Mouse (Mus musculus) c-Kit-positive CD71-positive TER-119-positive erythroid progenitor cells, embryonic 14.5 days (primary cell): ENCODE results near the gene Cryba4.

Source experiments
- DNase-seq: peaks from one replicate; pipeline ENCODE4 v3.0.0-alpha.2; 2013; ENCODE audit warnings: low spot score

Gene Cryba4

DNA sequence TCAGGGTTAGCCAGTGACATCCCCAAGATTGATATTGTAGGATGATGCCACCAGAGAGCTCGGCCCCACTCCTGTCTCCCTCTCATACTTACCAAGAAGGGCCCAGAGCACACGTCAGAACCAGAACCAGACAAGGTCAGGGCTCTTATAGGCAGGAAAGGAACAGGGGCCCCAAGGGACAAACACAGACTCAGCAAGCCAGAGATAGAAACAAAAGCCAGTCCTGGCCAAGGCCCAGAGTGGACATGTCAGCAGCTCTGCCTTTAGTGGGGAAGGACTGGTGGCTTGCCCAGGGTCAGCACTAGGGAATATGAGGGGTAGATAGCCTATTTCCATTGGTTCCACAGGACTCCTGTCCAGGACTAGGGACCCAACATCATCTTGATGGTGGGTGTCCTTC, at the start of gene Cryba4:
Gene Cryba4, minus strand, starts transcription at position 119 of the 400 bp plus-strand sequence.
- DNase-seq: no peak

DNA sequence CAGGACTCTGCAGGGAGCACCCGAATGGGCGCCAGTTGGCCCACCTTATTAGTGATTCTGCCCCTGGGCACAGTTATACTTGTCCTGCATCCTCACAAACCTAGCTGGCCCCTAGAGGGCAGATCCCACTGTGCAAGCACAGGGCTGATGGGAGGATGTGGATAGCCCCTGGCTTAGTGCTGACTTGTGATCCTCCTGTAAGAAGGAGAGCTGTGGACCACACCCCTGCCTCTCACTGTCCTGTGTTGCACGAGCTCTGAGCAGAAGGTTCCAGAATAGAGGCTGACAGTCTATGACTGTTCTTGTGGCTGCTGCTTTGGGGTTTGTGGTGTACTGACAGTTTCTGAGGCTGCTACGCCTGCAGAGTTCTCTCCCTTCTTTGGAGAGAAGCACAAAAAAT, 49.4 kb upstream of the Cryba4 start:
- DNase-seq: no peak

DNA sequence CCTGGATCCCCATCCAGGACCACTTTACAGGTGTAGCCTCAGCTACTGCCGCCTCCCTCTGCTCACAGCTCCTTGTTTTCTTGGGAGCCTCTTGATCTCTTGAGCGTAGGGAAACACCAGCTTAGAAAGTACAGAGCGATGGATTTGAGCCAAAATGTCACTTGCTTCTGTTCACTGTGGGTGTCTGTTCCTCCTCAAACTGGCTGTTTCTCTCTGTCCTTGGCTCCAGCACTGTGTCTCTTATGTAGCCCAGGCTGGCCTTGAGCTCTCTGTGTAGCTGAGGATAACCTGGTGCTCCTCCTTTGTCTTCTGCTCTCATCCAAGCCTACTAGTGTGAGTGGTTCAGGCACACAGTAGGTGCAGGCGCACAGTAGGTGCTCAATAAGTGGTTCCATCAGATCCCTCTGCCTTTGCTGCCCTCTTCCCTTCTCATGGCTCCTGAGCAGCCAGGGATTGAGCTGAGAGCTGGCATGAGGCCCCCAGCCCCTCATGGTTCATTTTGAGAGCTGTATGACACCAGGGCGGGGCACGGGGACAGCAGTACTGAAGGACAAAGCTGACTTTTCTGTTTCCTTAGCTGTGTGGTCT, 48.5 kb upstream of the Cryba4 start:
- no peak for DNase-seq

DNA sequence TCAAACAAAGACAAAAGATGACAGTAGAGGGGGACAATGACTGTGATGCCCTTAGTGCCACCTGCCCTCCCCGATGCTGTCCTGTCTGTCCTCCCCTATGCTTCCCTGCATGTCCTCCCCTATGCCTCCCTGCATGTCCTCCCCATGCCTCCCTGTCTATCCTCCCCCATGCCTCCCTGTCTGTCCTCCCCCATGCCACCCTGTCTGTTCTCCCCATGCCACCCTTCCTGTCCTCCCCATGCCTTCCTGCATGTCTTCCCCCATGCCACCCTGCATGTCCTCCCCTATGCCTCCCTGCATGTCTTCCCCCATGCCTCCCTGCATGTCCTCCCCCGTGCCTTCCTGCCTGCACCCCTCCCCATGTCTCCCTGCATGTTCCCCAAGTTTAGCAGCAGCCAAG, 47.8 kb upstream of the Cryba4 start:
- DNase-seq: no peak

DNA sequence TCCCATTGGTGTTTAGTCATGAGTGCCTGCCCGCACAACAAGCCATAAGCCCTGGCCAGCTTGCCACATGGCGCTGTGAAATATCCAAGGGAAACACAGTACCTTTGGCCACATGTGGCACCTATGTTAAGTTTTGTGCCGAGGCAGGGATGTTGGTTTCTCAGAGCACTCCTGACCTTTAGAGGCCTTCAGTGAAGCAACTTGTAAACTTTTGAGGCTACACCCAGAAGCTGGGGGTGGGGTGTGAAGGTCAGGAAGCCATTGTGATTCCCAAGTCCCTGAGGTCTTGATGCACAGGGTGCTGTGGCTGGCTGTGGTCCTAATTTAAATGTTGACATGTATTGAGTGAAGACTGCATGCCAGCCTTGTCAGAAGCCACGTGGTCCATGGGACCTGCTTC, 47.1 kb upstream of the Cryba4 start:
- DNase-seq: no peak

DNA sequence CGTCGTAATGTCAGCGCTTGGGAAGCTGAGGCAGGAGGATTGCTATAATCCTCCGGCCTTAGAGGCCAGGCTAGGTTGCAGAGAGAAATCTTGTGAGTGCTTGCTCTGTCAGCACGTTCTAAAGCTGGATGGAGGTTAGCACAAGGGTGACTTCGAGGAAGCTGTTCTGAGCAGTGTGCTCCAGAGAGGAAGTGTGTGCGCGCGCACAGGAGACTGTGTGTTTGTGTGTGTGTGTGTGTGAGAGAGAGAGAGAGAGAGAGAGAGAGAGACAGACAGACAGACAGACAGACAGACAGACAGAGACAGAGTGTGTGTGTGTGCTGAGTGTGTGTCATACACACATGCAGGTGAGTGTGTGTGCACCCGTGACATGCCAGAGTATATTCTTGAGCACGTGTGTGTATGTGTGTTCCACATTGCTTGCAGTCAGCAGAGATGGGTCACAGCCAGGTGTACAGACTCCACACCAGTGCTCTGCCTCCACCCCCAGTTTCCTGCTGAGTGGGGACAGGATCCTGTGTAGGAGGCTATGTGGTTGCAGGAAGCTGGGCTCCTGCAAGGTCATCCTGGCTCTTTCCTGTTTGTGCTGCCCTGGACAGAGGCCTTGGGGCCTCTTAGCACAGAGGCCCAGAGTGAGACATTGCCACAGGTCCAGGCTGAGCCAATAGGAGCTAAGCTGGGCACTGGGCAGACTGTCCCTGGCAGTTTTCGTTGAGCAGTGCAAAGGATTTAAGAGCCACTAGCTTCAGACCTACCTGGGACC, 46.1 kb upstream of the Cryba4 start:
- no peak for DNase-seq

DNA sequence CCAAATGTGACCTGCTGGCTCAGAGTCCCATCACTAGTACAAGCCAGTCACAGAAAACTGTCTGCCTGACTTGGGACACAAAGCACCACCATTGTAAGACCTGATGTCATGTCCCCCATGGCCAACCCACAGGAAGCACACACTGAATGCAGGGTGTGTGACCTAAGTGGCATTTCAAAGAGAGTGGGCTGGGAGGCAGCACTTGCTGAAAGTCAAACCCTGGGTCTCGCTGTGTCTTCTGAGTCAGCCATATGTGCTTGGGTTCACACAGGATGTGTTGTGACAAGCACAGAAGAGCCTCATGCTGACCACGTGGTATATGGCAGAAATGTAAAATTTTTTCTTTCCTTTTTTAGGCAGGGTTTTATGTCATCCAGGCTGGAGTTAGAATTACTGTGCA, 44.9 kb upstream of the Cryba4 start:
- no peak for DNase-seq

DNA sequence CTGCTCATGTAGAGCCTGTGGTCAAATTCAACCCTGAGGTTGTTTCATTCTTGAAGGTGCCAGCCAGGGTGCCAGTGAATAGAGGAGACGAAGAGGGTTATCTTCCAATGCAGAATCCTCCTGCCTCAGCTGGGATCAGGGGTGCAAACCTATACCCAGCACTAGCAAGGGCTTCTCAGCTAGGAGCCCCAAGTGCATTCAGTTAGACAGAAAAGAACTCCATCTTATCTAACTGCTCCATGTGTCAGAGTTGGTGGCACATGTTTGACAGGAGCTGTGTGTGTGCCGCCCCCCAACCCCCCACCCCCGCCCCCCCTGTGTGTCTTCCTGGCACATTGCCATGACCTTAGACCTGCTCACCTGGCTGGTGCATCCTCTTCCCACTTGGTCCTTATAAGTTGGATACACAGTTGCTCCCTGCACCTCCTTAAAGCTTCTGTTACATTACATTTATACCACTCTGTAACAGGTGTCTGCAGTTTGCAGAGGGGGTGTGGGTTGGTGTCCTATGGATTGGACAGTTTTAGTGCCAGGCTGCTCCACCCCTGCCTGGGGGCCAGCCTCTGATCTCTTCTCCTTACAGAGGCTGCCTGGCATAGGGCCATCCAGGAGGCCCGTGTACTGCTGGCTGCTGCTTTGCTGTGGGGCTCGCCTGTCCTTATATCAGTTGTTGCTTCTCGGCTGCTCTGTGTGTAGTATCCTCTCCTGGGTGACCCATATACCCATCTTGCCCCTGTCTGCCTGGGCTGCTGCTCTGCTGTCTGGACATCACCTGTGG, 44.3 kb upstream of the Cryba4 start:
- DNase-seq: no peak

DNA sequence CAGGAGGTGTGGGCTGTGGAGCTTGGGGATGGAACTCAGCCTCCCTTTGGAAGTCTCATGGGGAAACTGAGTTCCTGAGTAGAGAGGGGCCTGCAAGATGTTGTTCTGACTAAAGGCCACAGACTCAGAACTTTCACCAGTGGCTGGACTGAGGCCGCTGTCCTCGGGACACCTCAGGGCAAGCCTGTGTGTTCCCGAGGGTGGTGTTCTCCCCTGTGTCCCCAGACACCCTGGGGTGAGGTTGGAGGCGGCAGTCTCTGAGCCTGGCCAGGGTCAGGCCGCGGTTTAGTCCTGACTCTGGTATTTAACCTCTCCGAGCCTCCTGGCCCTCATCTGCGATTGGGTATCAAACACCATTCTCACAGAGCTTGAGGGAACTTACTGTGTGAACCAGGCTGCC, 43.2 kb upstream of the Cryba4 start:
- DNase-seq: no peak

DNA sequence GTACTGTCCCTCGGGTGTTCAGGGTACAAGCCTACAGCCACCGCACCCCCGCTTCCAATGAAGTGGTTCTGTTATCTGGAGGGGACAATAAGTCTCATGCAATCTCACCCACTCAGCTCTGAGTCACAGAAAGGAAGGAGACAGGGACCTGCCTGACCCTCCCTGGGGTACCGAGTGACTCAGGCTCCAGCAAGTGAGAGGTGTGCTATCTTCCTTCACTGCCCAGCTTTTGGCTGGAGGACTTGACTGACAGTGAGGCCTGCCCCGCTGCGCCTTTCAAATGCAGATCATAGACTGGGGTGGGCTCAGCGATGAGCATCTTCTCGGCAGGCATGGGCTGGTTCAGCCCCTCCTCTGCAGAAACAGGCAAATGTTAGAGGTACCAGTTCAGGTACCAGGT, 42.8 kb upstream of the Cryba4 start:
- DNase-seq: peak; percentile 55

DNA sequence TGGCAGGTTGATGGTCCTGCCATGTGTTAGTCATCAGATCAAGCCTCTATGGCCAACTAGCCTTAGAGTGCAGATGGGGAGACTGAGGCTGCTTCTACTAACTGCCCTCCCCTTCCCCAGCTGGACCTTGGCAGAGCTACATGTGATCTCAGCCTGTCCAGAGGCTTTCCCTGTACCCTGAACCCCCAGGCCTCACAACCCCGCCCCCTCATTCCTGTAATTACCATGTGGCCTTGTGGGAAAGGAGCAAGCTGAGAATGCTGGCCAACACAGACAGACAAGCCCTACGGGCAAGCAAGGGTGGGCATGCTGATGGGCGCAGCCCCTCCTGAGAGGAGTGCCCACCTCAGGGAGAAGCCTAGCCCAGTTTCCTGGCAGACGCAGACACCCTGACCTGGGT, 42.4 kb upstream of the Cryba4 start:
- DNase-seq: no peak

DNA sequence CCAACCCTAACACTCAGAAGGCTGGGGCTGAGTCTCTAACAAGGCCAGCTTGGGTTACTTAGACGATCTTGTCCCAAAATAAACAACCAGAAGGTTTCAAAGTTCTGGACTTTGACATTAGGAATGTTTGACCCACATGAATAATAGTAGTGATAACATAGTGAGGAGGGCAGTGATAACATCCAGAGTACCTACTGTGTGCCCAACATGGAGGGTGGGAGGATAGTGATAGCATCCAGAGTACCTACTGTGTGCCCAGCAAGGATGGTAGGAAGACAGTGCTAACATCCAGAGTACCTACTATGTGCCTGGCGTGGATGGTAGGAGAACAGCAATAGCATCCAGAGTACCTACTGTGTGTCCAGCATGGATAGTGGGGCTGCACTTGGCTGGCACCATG, 41.5 kb upstream of the Cryba4 start:
- DNase-seq: no peak

DNA sequence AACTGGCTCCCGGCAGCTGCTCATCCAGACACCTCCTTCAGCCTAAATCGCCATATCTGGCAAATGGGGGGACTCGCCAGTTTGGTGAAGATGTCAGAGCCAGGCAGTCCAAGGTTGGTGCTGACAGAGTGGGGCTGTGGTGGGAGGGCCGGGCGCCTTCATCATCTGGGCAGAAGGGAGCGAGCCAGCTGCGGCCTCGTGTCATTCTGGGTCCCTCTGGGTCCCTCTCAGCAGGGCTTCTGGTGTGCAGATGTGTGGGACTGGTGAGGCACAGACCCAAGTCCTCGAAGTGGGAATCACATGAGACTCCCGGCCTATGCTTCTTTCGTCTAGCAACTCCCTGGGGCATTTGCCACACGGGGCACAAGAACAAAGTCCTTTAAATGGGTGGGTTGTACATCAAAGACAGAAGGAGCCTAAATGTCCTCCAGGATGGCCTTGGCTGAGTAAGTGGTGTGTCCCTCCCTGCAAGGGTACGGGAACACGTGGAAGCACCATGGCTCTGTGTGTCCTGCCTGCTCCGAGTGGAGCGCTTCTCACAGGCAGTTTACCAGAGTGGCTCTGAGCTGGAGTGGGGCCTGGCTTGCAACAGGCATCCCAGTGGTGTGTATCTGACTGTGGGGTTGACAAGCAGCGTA, 40.1 kb upstream of the Cryba4 start:
- no peak for DNase-seq

DNA sequence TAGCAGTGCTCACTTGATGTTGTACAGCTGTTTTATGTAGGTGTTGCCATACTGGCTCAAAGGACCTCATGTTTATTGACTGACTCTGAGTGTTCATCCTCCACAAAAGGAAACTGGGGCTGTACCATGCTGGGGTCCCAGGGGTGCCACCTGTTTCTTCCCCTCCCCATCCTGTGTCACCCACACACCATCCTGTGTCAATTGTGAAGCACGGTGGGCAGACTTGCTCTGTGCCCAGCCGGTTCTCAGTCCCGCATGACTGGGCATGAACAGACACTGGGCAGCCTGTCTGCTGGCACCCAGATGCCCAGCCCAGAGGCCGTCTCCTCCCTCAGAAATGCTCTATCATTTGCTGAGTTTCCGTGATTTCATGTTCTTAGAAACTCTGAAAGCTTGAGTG, 39.5 kb upstream of the Cryba4 start:
- no peak for DNase-seq

DNA sequence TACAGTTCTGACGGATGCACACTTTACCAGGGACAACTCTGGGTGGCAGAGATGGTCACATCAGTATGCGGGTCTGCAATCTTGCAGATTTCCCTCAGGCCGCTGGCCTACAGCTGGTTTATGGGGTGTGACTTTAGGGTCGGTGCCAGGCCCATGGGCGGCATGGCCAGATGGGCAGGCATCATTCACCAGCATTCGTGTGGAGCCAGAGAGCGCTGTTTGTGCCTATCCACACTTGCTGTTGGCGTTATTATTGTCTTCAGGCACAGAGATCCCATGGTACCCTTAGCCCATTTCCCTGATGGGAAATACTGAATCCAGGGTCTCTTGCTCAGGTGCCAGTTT, 38.2 kb upstream of the Cryba4 start:
- no peak for DNase-seq

DNA sequence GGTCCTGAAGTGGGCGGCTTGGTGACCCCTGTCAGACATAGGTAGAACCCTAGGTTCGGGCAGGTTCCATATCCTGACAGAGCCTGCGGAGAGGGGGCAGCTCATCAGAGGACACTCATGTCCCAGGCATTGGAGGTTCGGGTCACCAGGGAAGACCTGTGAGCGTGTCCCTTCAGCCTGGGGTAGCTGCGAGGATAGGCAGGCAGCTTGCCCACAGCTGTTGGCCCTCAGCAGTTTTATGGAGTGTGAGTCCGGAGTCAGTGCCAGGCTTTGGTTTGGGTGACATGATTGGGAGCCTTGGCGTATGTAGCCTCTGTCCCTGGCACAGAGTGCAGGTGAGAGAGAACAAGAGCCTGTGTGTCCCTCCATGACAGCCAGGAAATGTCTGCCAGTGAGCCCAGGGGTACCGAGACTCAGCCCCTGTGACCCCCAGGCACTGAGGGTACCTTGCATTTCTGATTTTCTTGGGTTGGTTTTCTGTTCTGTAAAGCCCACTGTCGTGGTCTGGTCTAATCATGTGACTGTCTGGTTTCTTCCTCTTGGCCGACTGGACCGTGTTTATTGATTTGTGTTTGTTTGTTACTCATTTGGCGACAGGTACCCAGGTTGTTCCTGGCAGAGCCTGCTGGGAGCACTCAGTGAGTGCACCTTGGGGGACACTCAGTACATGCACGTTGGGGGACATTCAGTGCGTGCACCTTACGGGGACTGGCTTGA, 37.7 kb upstream of the Cryba4 start:
- no peak for DNase-seq

DNA sequence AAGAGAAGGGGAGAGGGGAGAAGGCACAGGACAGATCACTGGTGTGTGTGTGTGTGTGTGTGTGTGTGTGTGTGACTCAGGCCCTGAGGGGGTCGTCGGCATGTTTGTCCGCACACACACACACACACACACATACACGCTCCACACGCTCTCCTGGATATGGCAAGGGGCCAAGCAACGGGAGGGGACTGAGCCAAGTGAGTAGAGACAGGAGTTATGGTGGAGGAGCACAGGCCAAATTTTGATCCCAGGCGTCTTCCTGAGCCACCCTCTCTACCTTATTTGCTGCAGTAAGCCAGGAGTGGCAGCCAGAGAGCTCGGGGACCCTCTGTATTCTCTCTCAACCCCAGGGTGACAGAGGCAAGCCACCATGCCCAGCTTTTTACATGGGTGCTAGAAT, 36.9 kb upstream of the Cryba4 start:
- DNase-seq: no peak

DNA sequence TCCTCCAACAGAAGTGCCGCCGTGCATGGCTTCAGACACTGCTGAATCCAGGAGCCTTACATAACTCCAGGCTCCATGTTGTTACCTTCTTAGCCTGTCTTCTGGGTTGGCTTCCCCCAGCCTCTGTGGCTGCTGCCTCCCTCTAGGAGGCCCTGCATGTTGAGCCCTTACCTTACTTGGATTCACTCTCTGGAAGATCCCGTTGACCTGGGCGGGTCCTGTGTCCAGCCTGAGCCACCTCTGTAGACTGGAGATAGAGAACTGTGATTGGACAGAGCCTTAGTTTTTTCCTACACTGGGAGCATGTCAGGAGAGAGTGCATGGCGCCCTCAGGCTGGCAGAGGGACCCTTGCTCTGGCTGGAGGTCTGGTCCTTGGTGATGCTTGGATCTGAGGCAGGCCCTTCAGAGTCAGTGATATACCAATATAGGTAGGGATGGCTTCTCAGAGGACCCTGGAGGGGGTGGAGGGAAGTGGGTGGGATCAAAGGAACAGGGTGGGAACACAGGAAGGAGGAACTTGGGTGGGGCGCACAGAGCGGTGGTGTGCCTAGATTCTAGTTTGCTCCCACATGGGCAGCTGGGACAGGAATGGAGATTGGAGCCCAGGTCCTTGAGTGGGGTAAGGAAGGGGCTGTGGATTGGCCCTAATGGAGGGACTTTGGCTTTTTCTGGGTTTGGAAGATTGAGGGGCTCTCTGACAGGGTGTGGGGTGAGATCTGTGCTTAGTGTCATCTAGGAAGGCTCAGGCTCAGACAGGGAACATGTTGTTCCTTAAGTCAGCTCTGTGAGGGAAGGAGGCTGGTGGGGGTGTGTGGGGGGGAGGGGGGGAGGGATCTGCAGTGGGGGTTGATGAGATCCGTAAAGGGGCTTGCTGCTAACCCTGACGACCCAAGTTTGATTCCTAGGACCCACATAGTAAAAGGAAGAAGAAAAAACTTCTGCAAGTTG, 36.1 kb upstream of the Cryba4 start:
- DNase-seq: no peak

DNA sequence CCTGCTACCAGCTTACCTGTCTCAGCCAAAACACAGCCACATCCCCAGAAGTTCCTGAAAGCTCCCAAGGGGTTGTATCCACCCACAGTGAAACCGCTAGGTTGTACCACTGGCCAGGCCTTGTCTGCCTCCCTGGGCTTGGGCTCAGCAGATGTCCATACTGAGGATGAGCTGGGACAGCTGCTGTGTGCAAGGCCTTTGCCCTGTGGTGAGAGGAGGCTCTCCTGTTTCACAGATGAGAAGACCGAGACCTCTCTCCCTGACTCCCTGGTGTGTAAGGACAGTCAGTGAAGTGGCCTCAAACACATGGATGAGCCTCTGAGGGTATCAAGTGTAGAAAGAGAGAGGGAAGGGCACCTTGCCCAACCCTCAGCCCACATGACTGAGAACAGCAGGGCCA, 35.3 kb upstream of the Cryba4 start:
- no peak for DNase-seq

DNA sequence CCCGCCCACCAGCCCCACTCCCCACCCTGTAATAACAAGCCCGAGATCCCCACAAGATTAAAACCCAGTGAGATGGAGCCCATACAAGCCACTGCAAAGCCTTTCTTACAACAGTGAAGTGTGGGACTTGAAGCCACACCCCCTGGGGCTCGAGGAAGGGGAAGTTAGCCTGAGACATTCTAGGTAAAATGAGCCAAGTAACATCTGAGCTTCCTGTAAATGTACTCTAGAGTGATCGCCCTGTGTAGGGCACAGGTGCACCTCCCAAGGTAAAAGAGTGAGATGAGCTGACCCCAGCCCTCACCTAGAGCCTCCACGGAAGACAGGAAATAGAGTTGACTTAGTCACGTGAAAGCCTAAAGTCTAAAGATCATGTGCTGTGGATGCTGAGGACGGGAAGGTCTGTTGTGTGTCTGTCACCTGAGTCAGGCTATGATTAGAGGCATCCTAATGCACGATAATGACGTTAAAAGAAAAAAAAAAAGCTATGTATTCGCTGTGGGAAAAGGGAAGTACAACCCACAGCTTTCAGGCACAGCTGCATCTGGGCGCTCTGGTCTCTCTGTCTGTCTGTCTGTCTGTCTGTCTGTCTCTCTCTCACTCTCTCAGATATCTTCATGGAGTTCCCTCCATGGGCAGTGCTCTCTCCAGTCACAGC, 34.8 kb upstream of the Cryba4 start:
- DNase-seq: no peak

DNA sequence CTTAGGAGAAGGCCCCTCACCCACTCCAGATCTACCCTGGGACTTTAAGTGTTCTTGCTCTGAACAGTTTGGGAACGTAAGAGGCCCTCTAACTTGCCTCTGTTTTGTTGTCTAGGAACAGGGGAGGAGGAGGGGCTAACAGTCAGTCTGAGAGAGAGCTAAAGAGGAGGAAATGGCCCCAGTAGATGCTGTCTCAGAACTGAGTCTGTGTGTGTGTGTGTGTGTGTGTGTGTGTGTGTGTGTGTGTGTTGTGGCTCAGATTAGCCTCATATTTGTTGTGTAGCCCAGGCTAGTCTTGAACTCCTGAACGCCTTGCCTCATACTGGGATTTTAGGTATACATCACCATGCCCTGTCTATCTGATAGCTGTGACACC, 34.3 kb upstream of the Cryba4 start:
- DNase-seq: no peak
